Mouse (Mus musculus) ES-Bruce4 (cell line): ENCODE measurements around the gene Clec14a.

Experiments used
- CTCF ChIP-seq: IDR thresholded peaks from one replicate; pipeline ENCODE4 v1.8.1; 2011; ENCODE audit warnings: low read depth, low read length
- EP300 ChIP-seq: IDR thresholded peaks from 2 replicates; pipeline ENCODE4 v1.6.1; 2011; ENCODE audit warnings: low read depth, low read length; ENCODE audit not compliant: insufficient read depth
- POLR2A ChIP-seq: IDR thresholded peaks from one replicate; pipeline ENCODE4 v1.8.1; 2011; ENCODE audit warnings: low read length; ENCODE audit not compliant: insufficient read depth

DNA sequence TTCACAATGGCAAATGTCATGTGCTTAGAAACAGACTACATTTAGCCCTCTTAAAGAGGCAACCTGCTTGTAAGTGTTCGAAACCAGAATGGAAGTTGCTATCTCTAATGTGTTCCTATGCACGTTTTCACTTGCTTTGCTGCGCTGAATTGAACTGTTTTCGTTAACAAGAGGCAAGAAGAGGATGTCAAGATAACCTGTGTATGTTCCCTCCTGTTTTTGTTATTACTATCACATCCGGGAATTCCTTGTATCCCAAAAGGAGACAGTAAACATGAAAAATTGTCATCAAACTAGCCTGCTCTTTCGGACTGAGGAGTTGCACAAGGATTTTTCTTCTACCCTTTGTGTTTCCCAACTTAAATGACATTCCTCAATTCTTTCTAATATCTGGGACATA lies 1.4 kb upstream of the Clec14a start:
- TF ChIP-seq CTCF (no peak), POLR2A (no peak), EP300 (no peak)
